In genomic region chr4:136724731-136725130, GRCm38 (mm10) we compare ENCODE assay signal across 10 mouse cellular contexts.
DNase-seq lines count a peak whose midpoint lies in the region; ATAC-seq and TF ChIP-seq lines count a peak whose summit lies in the region.
"Had no signal": no experiment of that assay in that cellular context is flagged by ENCODE, and none has a peak within 500 bp of the region (broad histone marks: within the 10 kb centered on the region; RNA-seq: fewer than 3 reads in every experiment).

No protein-coding gene starts in this region.

- H3K27me3 ChIP-seq in embryonic facial prominence, embryonic 12.5 days: no peaks in the 10 kb centered on the region
- no peaks in the 10 kb centered on the region for H3K27me3 ChIP-seq in stomach, postnatal 0 days (ENCODE audit: control insufficient read depth, insufficient read depth, low read length)
- H3K27me3 ChIP-seq: forebrain, embryonic 15.5 days had no signal

- intact Hi-C loops in heart, postnatal 25 days (cut with DNase I): no loop called here

- H3K27ac ChIP-seq in embryonic facial prominence, embryonic 12.5 days: no peak overlapping the region
- no peak overlapping the region for H3K27ac ChIP-seq in stomach, postnatal 0 days (replicated peaks)
- H3K27ac ChIP-seq: forebrain, embryonic 15.5 days; hindbrain, embryonic 10.5 days had no signal

- DNase-seq in testis, postnatal 10 days (ENCODE audit: low spot score): peak; percentile 55
- DNase-seq in testis, postnatal 14 days (ENCODE audit: low spot score): no peak
- DNase-seq in kidney, postnatal 25 days: peak; percentile 81 to 90
- DNase-seq in stomach, postnatal 0 days (ENCODE audit: low spot score): peak; percentile 49
- no peak for DNase-seq in spleen, adult 12 weeks (ENCODE audit: low spot score)
- no peak for DNase-seq in heart, postnatal 25 days (ENCODE audit: low spot score)
- DNase-seq: cerebellum, adult 11-12 months had no signal

- H3K36me3 ChIP-seq in embryonic facial prominence, embryonic 12.5 days: 0 out of 2 replicates have a peak, but pooled peaks cover 6% of the 10 kb centered on the region
- no peaks in the 10 kb centered on the region for H3K36me3 ChIP-seq in stomach, postnatal 0 days (ENCODE audit: control insufficient read depth, insufficient read depth, low read length)
- H3K36me3 ChIP-seq: forebrain, embryonic 15.5 days had no signal

- H3K4me2 ChIP-seq in embryonic facial prominence, embryonic 12.5 days (replicated peaks): no peak overlapping the region
- no peak overlapping the region for H3K4me2 ChIP-seq in stomach, postnatal 0 days (replicated peaks; ENCODE audit: low read depth)
- H3K4me2 ChIP-seq: forebrain, embryonic 15.5 days had no signal

- ATAC-seq in embryonic facial prominence, embryonic 12.5 days (ENCODE audit: insufficient number of reproducible peaks, insufficient read depth, low FRiP score, low TSS enrichment): 0 out of 2 replicates have a peak, but pooled peaks have one; percentile 30
- no peak; the same call in 1 of the 2 replicates for ATAC-seq in stomach, postnatal 0 days (ENCODE audit: low FRiP score, low TSS enrichment)
- ATAC-seq: forebrain, embryonic 15.5 days had no signal

- 36% methylated on average over 17 of the region's 17 CpGs for WGBS in embryonic facial prominence, embryonic 12.5 days
- 42% methylated on average over 17 of the region's 17 CpGs for WGBS in stomach, postnatal 0 days

- no peak overlapping the region for H3K9ac ChIP-seq in embryonic facial prominence, embryonic 12.5 days
- H3K9ac ChIP-seq in stomach, postnatal 0 days (ENCODE audit: low read length): 0 out of 2 replicates have a peak overlapping the region, but pooled peaks have one; percentile 13
- H3K9ac ChIP-seq: forebrain, embryonic 15.5 days had no signal

- TF ChIP-seq CTCF in stomach, postnatal 0 days (IDR thresholded peaks at IDR 0.05; ENCODE audit: low read depth): peak; percentile 60

- H3K9me3 ChIP-seq in embryonic facial prominence, embryonic 12.5 days: no peaks in the 10 kb centered on the region
- no peaks in the 10 kb centered on the region for H3K9me3 ChIP-seq in stomach, postnatal 0 days (ENCODE audit: control insufficient read depth, low read length)
- H3K9me3 ChIP-seq: forebrain, embryonic 15.5 days; hindbrain, embryonic 10.5 days had no signal

- H3K4me1 ChIP-seq in embryonic facial prominence, embryonic 12.5 days: peaks cover 30% of the 10 kb centered on the region; the same call in 1 of the 2 replicates
- no peaks in the 10 kb centered on the region for H3K4me1 ChIP-seq in stomach, postnatal 0 days (replicated peaks; ENCODE audit: control insufficient read depth, insufficient read depth)

- no peak for TF ChIP-seq EP300 in stomach, postnatal 0 days (optimal IDR thresholded peaks at IDR 0.05)

- H3K4me3 ChIP-seq in embryonic facial prominence, embryonic 12.5 days: no peak overlapping the region
- no peak overlapping the region for H3K4me3 ChIP-seq in stomach, postnatal 0 days (ENCODE audit: low read depth, low read length)
- H3K4me3 ChIP-seq: forebrain, embryonic 15.5 days; hindbrain, embryonic 10.5 days had no signal

Comparison
In these comparisons a context has a peak if more than half of its experiments do, and no peak if none do; other contexts are left out.
1. DNase-seq: peak in testis, postnatal 10 days (single experiment), kidney, postnatal 25 days (2 of 2) and stomach, postnatal 0 days (single experiment); none in testis, postnatal 14 days (single experiment), spleen, adult 12 weeks (single experiment) and heart, postnatal 25 days (single experiment).